Mouse (Mus musculus): Measurements from ENCODE around the gene Masp1. TPM values are rescaled to one million over a fixed set of nuclear protein-coding genes. Genes with fewer than 3 reads are reported as not detected.

Masp1 gene
- polyA plus RNA-seq (2016; fragmentation: Nextera tagmentation; extraction: Ambion mirVana) = 4.0 and 4.4 TPM in 2 replicates

GRCm38 (mm10) chr16:23520235-23520871 is at the start of gene Masp1, which contains the start of gene Rtp4:
TSS of gene Masp1 (minus strand) at chr16:23520815.
TSS of gene Rtp4 (plus strand) at chr16:23520291.
- peak within 1 kb of the TSS; percentile 67 for H3K4me2 ChIP-seq
- peak within 1 kb of the TSS; percentile 39 for H3K4me3 ChIP-seq (replicated peaks)
- H3K36me3 ChIP-seq = no peaks in the 10 kb centered on the region
- 0 out of 2 replicates have a peak, but pooled peaks cover 14% of the 10 kb centered on the region for H3K27me3 ChIP-seq
- no peaks in the 10 kb centered on the region for H3K9me3 ChIP-seq
- peaks cover 48% of the 10 kb centered on the region for H3K4me1 ChIP-seq (replicated peaks)
- H3K27ac ChIP-seq = peak within 1 kb of the TSS; percentile 74
- peak within 1 kb of the TSS; percentile 37 for H3K9ac ChIP-seq (replicated peaks)
- peak; percentile 63 for ATAC-seq (ENCODE audit: insufficient number of reproducible peaks, insufficient read depth, low FRiP score, low TSS enrichment, low read depth)
- 1% methylated on average over 12 of the region's 12 CpGs for WGBS

GRCm38 (mm10) chr16:23568369-23568958 is 47.8 kb upstream of the Masp1 start:
- Histone ChIP-seq H3K9ac (replicated peaks) (no peak overlapping the region), H3K9me3 (no peaks in the 10 kb centered on the region), H3K27ac (no peak overlapping the region), H3K36me3 (no peaks in the 10 kb centered on the region), H3K4me1 (replicated peaks) (no peaks in the 10 kb centered on the region), H3K4me3 (replicated peaks) (no peak overlapping the region), H3K4me2 (no peak overlapping the region), H3K27me3 (no peaks in the 10 kb centered on the region)
- WGBS = 10% methylated on average over 4 of the region's 4 CpGs
- no peak for ATAC-seq (ENCODE audit: insufficient number of reproducible peaks, insufficient read depth, low FRiP score, low TSS enrichment, low read depth)

- no peaks in the 10 kb centered on the region for H3K36me3 ChIP-seq
- 76% methylated on average over 2 of the region's 2 CpGs for WGBS
- ATAC-seq (ENCODE audit: insufficient number of reproducible peaks, insufficient read depth, low FRiP score, low TSS enrichment, low read depth) = no peak
- H3K27me3 ChIP-seq = no peaks in the 10 kb centered on the region
- H3K27ac ChIP-seq = no peak overlapping the region
- no peak overlapping the region for H3K9ac ChIP-seq (replicated peaks)
- H3K9me3 ChIP-seq = no peaks in the 10 kb centered on the region
- no peak overlapping the region for H3K4me2 ChIP-seq
- no peaks in the 10 kb centered on the region for H3K4me1 ChIP-seq (replicated peaks)
- H3K4me3 ChIP-seq (replicated peaks) = no peak overlapping the region
Measured at GRCm38 (mm10) chr16:23557669-23558068, 37.1 kb upstream of the Masp1 start.

- Histone ChIP-seq H3K27ac (no peak overlapping the region), H3K9ac (replicated peaks) (no peak overlapping the region), H3K36me3 (no peaks in the 10 kb centered on the region), H3K4me3 (replicated peaks) (no peak overlapping the region), H3K27me3 (no peaks in the 10 kb centered on the region; the same call in 1 of the 2 replicates), H3K9me3 (no peaks in the 10 kb centered on the region), H3K4me1 (replicated peaks) (no peaks in the 10 kb centered on the region), H3K4me2 (no peak overlapping the region)
- no peak for ATAC-seq (ENCODE audit: insufficient number of reproducible peaks, insufficient read depth, low FRiP score, low TSS enrichment, low read depth)
- WGBS = 87% methylated on average over 5 of the region's 5 CpGs
Measured at GRCm38 (mm10) chr16:23557195-23557594, 36.6 kb upstream of the Masp1 start.

GRCm38 (mm10) chr16:23554673-23555072 is 34.1 kb upstream of the Masp1 start:
- Histone ChIP-seq H3K36me3 (no peaks in the 10 kb centered on the region), H3K9ac (replicated peaks) (no peak overlapping the region), H3K27ac (no peak overlapping the region), H3K9me3 (no peaks in the 10 kb centered on the region), H3K27me3 (no peaks in the 10 kb centered on the region; the same call in 1 of the 2 replicates), H3K4me3 (replicated peaks) (no peak overlapping the region), H3K4me2 (no peak overlapping the region), H3K4me1 (replicated peaks) (no peaks in the 10 kb centered on the region)
- 51% methylated on average over 5 of the region's 5 CpGs for WGBS
- ATAC-seq (ENCODE audit: insufficient number of reproducible peaks, insufficient read depth, low FRiP score, low TSS enrichment, low read depth) = no peak

- no peak overlapping the region for H3K9ac ChIP-seq (replicated peaks)
- H3K4me3 ChIP-seq (replicated peaks) = no peak overlapping the region
- H3K27me3 ChIP-seq = no peaks in the 10 kb centered on the region; the same call in 1 of the 2 replicates
- WGBS = 88% methylated on average over 18 of the region's 18 CpGs
- no peaks in the 10 kb centered on the region for H3K36me3 ChIP-seq
- ATAC-seq (ENCODE audit: insufficient number of reproducible peaks, insufficient read depth, low FRiP score, low TSS enrichment, low read depth) = no peak
- H3K4me1 ChIP-seq (replicated peaks) = no peaks in the 10 kb centered on the region
- H3K4me2 ChIP-seq = no peak overlapping the region
- no peak overlapping the region for H3K27ac ChIP-seq
- H3K9me3 ChIP-seq = no peaks in the 10 kb centered on the region
Measured at GRCm38 (mm10) chr16:23550981-23551582, 30.5 kb upstream of the Masp1 start.

- H3K36me3 ChIP-seq = no peaks in the 10 kb centered on the region
- no peak overlapping the region for H3K9ac ChIP-seq (replicated peaks)
- no peak overlapping the region for H3K4me2 ChIP-seq
- WGBS = 48% methylated on average over 8 of the region's 8 CpGs
- no peak for ATAC-seq (ENCODE audit: insufficient number of reproducible peaks, insufficient read depth, low FRiP score, low TSS enrichment, low read depth)
- no peak overlapping the region for H3K4me3 ChIP-seq (replicated peaks)
- H3K27me3 ChIP-seq = no peaks in the 10 kb centered on the region; the same call in 1 of the 2 replicates
- no peaks in the 10 kb centered on the region for H3K9me3 ChIP-seq
- no peak overlapping the region for H3K27ac ChIP-seq
- H3K4me1 ChIP-seq (replicated peaks) = no peaks in the 10 kb centered on the region
Measured at GRCm38 (mm10) chr16:23550346-23550980, 29.8 kb upstream of the Masp1 start.

- Histone ChIP-seq H3K27me3 (no peaks in the 10 kb centered on the region; the same call in 1 of the 2 replicates), H3K36me3 (no peaks in the 10 kb centered on the region), H3K4me3 (replicated peaks) (no peak overlapping the region), H3K27ac (no peak overlapping the region), H3K9me3 (no peaks in the 10 kb centered on the region), H3K9ac (replicated peaks) (no peak overlapping the region), H3K4me1 (replicated peaks) (peaks cover 13% of the 10 kb centered on the region; the same call in 1 of the 2 replicates), H3K4me2 (no peak overlapping the region)
- WGBS = 88% methylated on average over 4 of the region's 4 CpGs
- no peak for ATAC-seq (ENCODE audit: insufficient number of reproducible peaks, insufficient read depth, low FRiP score, low TSS enrichment, low read depth)
Measured at GRCm38 (mm10) chr16:23547783-23548182, 27.2 kb upstream of the Masp1 start.

- Histone ChIP-seq H3K4me1 (replicated peaks) (peaks cover 13% of the 10 kb centered on the region), H3K27ac (no peak overlapping the region), H3K9ac (replicated peaks) (no peak overlapping the region), H3K4me2 (no peak overlapping the region), H3K36me3 (no peaks in the 10 kb centered on the region), H3K9me3 (no peaks in the 10 kb centered on the region), H3K27me3 (no peaks in the 10 kb centered on the region; the same call in 1 of the 2 replicates), H3K4me3 (replicated peaks) (no peak overlapping the region)
- 46% methylated on average over 7 of the region's 7 CpGs for whole genome bisulfite sequencing
- ATAC-seq (ENCODE audit: insufficient number of reproducible peaks, insufficient read depth, low FRiP score, low TSS enrichment, low read depth) = no peak
Measured at GRCm38 (mm10) chr16:23544361-23544760, 23.7 kb upstream of the Masp1 start.

- no peak for ATAC-seq (ENCODE audit: insufficient number of reproducible peaks, insufficient read depth, low FRiP score, low TSS enrichment, low read depth)
- 75% methylated on average over 4 of the region's 4 CpGs for WGBS
- H3K27me3 ChIP-seq = no peaks in the 10 kb centered on the region; the same call in 1 of the 2 replicates
Measured at GRCm38 (mm10) chr16:23542866-23543265, 22.3 kb upstream of the Masp1 start.

GRCm38 (mm10) chr16:23541046-23541445 is 20.4 kb upstream of the Masp1 start:
- no peaks in the 10 kb centered on the region; the same call in 1 of the 2 replicates for H3K27me3 ChIP-seq
- no peak overlapping the region for H3K4me2 ChIP-seq
- H3K27ac ChIP-seq = no peak overlapping the region
- H3K9me3 ChIP-seq = no peaks in the 10 kb centered on the region
- 49% methylated on average over 4 of the region's 4 CpGs for WGBS
- ATAC-seq (ENCODE audit: insufficient number of reproducible peaks, insufficient read depth, low FRiP score, low TSS enrichment, low read depth) = no peak
- H3K36me3 ChIP-seq = no peaks in the 10 kb centered on the region
- H3K9ac ChIP-seq (replicated peaks) = no peak overlapping the region
- H3K4me3 ChIP-seq (replicated peaks) = no peak overlapping the region
- H3K4me1 ChIP-seq (replicated peaks) = peaks cover 13% of the 10 kb centered on the region

More at GRCm38 (mm10) chr16:23542866-23543265, 22.3 kb upstream of the Masp1 start:
- no peaks in the 10 kb centered on the region for H3K9me3 ChIP-seq
- no peak overlapping the region for H3K4me2 ChIP-seq
- no peak overlapping the region for H3K4me3 ChIP-seq (replicated peaks)
- no peaks in the 10 kb centered on the region for H3K36me3 ChIP-seq
- no peak overlapping the region for H3K9ac ChIP-seq (replicated peaks)
- no peak overlapping the region for H3K27ac ChIP-seq
- H3K4me1 ChIP-seq (replicated peaks) = peaks cover 13% of the 10 kb centered on the region
